Comparison of ENCODE assay signal across 21 mouse cellular contexts in genomic region chr13:49183161-49183560, GRCm38 (mm10). TPM values are rescaled to one million over a fixed set of nuclear protein-coding genes. Genes with fewer than 3 reads are reported as not detected.
A peak's percentile ranks its signal among the peaks of the same experiment; 100 is the strongest.
DNase-seq lines count a peak whose midpoint lies in the region; ATAC-seq and TF ChIP-seq lines count a peak whose summit lies in the region.
"Had no signal": no experiment of that assay in that cellular context is flagged by ENCODE, and none has a peak within 500 bp of the region (broad histone marks: within the 10 kb centered on the region; RNA-seq: fewer than 3 reads in every experiment).

No protein-coding gene starts in this region.

- no peak overlapping the region for H3K4me3 ChIP-seq in forebrain, embryonic 11.5 days (ENCODE audit: low read depth, low read length)
- H3K4me3 ChIP-seq in forebrain, postnatal 0 days (ENCODE audit: low read depth, low read length), result no peak overlapping the region
- no peak overlapping the region for H3K4me3 ChIP-seq in heart, embryonic 15.5 days
- no peak overlapping the region for H3K4me3 ChIP-seq in bone marrow macrophage, adult 2 months (ENCODE audit: insufficient read depth, low read length)
- H3K4me3 ChIP-seq in intestine, embryonic 15.5 days (replicated peaks), result no peak overlapping the region
- H3K4me3 ChIP-seq: forebrain, embryonic 13.5 days; limb, embryonic 13.5 days; liver, embryonic 13.5 days; lung, embryonic 15.5 days; midbrain, embryonic 10.5 days had no signal

- H3K27ac ChIP-seq in forebrain, embryonic 11.5 days (ENCODE audit: low read depth, low read length), result no peak overlapping the region
- H3K27ac ChIP-seq in forebrain, postnatal 0 days (ENCODE audit: low read depth, low read length), result no peak overlapping the region
- 0 out of 2 replicates have a peak overlapping the region, but pooled peaks have one; percentile 0 for H3K27ac ChIP-seq in heart, embryonic 15.5 days
- H3K27ac ChIP-seq in bone marrow macrophage, adult 2 months (ENCODE audit: insufficient read depth, low read depth, low read length), result peak overlapping the region; percentile 30
- 0 out of 2 replicates have a peak overlapping the region, but pooled peaks have one; percentile 9 for H3K27ac ChIP-seq in intestine, embryonic 15.5 days
- H3K27ac ChIP-seq: forebrain, embryonic 13.5 days; limb, embryonic 13.5 days; liver, embryonic 13.5 days; lung, embryonic 15.5 days had no signal

- H3K4me1 ChIP-seq in forebrain, embryonic 11.5 days (replicated peaks; ENCODE audit: control insufficient read depth, insufficient read depth, low read length), result peaks cover 8% of the 10 kb centered on the region
- peaks cover 6% of the 10 kb centered on the region for H3K4me1 ChIP-seq in forebrain, postnatal 0 days (ENCODE audit: insufficient read depth)
- peaks cover 57% of the 10 kb centered on the region for H3K4me1 ChIP-seq in heart, embryonic 15.5 days (replicated peaks)
- H3K4me1 ChIP-seq in bone marrow macrophage, adult 2 months (ENCODE audit: control insufficient read depth, insufficient read depth, low read length), result peaks cover 49% of the 10 kb centered on the region
- H3K4me1 ChIP-seq in intestine, embryonic 15.5 days (replicated peaks), result peaks cover 32% of the 10 kb centered on the region

- no peaks in the 10 kb centered on the region for H3K27me3 ChIP-seq in forebrain, embryonic 11.5 days (ENCODE audit: control insufficient read depth, insufficient read depth, low read length)
- H3K27me3 ChIP-seq in forebrain, postnatal 0 days (ENCODE audit: insufficient read depth, low read length), result no peaks in the 10 kb centered on the region
- no peaks in the 10 kb centered on the region for H3K27me3 ChIP-seq in heart, embryonic 15.5 days
- H3K27me3 ChIP-seq in intestine, embryonic 15.5 days (replicated peaks), result no peaks in the 10 kb centered on the region
- H3K27me3 ChIP-seq: forebrain, embryonic 13.5 days; limb, embryonic 13.5 days; liver, embryonic 13.5 days; lung, embryonic 15.5 days had no signal

- no peaks in the 10 kb centered on the region for H3K9me3 ChIP-seq in forebrain, embryonic 11.5 days (ENCODE audit: control insufficient read depth, low read length)
- no peaks in the 10 kb centered on the region for H3K9me3 ChIP-seq in forebrain, postnatal 0 days (ENCODE audit: low read length)
- no peaks in the 10 kb centered on the region for H3K9me3 ChIP-seq in heart, embryonic 15.5 days (replicated peaks)
- H3K9me3 ChIP-seq in intestine, embryonic 15.5 days, result no peaks in the 10 kb centered on the region
- H3K9me3 ChIP-seq: forebrain, embryonic 13.5 days; limb, embryonic 13.5 days; liver, embryonic 13.5 days; lung, embryonic 15.5 days; midbrain, embryonic 10.5 days had no signal

- TF ChIP-seq POLR2A in bone marrow macrophage, adult 2 months (IDR thresholded peaks at IDR 0.05; ENCODE audit: borderline replicate concordance, low read depth, low read length), result no peak

- WGBS in forebrain, embryonic 11.5 days, result 62% methylated on average over 5 of the region's 5 CpGs
- WGBS in forebrain, postnatal 0 days, result 60% methylated on average over 5 of the region's 5 CpGs
- WGBS in heart, embryonic 15.5 days, result 41% methylated on average over 5 of the region's 5 CpGs
- 39% methylated on average over 5 of the region's 5 CpGs for WGBS in intestine, embryonic 15.5 days

- TF ChIP-seq CTCF in forebrain, postnatal 0 days (IDR thresholded peaks at IDR 0.05; ENCODE audit: low read depth), result no peak
- no peak for TF ChIP-seq CTCF in bone marrow macrophage, adult 2 months (IDR thresholded peaks at IDR 0.05; ENCODE audit: low read depth, low read length)

- no peaks in the 10 kb centered on the region for H3K36me3 ChIP-seq in forebrain, embryonic 11.5 days (ENCODE audit: control insufficient read depth, insufficient read depth, low read length)
- no peaks in the 10 kb centered on the region for H3K36me3 ChIP-seq in forebrain, postnatal 0 days (ENCODE audit: insufficient read depth)
- no peaks in the 10 kb centered on the region for H3K36me3 ChIP-seq in heart, embryonic 15.5 days
- no peaks in the 10 kb centered on the region for H3K36me3 ChIP-seq in intestine, embryonic 15.5 days
- H3K36me3 ChIP-seq: limb, embryonic 13.5 days; liver, embryonic 13.5 days; lung, embryonic 15.5 days; midbrain, embryonic 10.5 days had no signal

- intact Hi-C loops in heart, postnatal 10 days (cut with DNase I), result no loop called here

- ATAC-seq in forebrain, embryonic 11.5 days (replicated peaks; ENCODE audit: low FRiP score), result no peak
- ATAC-seq in forebrain, postnatal 0 days, result no peak
- ATAC-seq in heart, embryonic 15.5 days (replicated peaks; ENCODE audit: insufficient number of reproducible peaks, insufficient read depth, low FRiP score, low read depth), result no peak
- ATAC-seq in intestine, embryonic 15.5 days, result no peak
- ATAC-seq: forebrain, embryonic 13.5 days had no signal

- no peak overlapping the region for H3K4me2 ChIP-seq in forebrain, embryonic 11.5 days (ENCODE audit: low read depth, low read length, severe bottlenecking)
- H3K4me2 ChIP-seq in forebrain, postnatal 0 days (ENCODE audit: low read depth), result no peak overlapping the region
- H3K4me2 ChIP-seq in heart, embryonic 15.5 days, result no peak overlapping the region
- no peak overlapping the region for H3K4me2 ChIP-seq in intestine, embryonic 15.5 days (replicated peaks)
- H3K4me2 ChIP-seq: forebrain, embryonic 13.5 days; limb, embryonic 13.5 days; liver, embryonic 13.5 days; lung, embryonic 15.5 days had no signal

- no peak for DNase-seq in forebrain, embryonic 11.5 days (ENCODE audit: low spot score)
- DNase-seq in forebrain, postnatal 0 days, result no peak
- DNase-seq in heart, postnatal 10 days, result no peak
- DNase-seq in layer of hippocampus, adult 11-12 months (ENCODE audit: low spot score), result no peak
- no peak for DNase-seq in cerebellum, adult 9-10 months
- DNase-seq: adrenal gland, adult 8-10 months; cerebellum, adult 18-20 months; cerebellum, postnatal 36 days; liver, embryonic 13.5 days; lung, postnatal 4 days; right cerebral cortex, adult 18-20 months; thymus, postnatal 36 days had no signal

- H3K9ac ChIP-seq in forebrain, embryonic 11.5 days (ENCODE audit: low read length), result 0 out of 2 replicates have a peak overlapping the region, but pooled peaks have one; percentile 1
- no peak overlapping the region for H3K9ac ChIP-seq in forebrain, postnatal 0 days
- H3K9ac ChIP-seq in heart, embryonic 15.5 days, result no peak overlapping the region
- H3K9ac ChIP-seq in intestine, embryonic 15.5 days, result no peak overlapping the region
- H3K9ac ChIP-seq: forebrain, embryonic 13.5 days; limb, embryonic 13.5 days; liver, embryonic 13.5 days; lung, embryonic 15.5 days had no signal

RNA-seq across cellular contexts. Expression of gene Ninj1, which starts 4.1 kb away (rescaled TPM):
- polyA plus RNA-seq in forebrain, embryonic 11.5 days (2014; fragmentation: Nextera tagmentation; extraction: Ambion mirVana), result 19.6 and 23.8 TPM in 2 replicates
- 16.5 and 28.6 TPM in 2 replicates for total RNA-seq in forebrain, postnatal 0 days (2014; rRNA removed)
- 37.0 and 43.1 TPM in 2 replicates for polyA plus RNA-seq in forebrain, postnatal 0 days (2015; fragmentation: Nextera tagmentation; extraction: Ambion mirVana)
- polyA plus RNA-seq in heart, embryonic 15.5 days (2015; fragmentation: Nextera tagmentation; extraction: Ambion mirVana), result 70.2 and 75.7 TPM in 2 replicates
- 10 to 100 TPM; 45.2 to 88.0 TPM for total RNA-seq in heart, postnatal 10 days (2021)
- 497 and 521 TPM in 2 replicates for polyA plus RNA-seq in bone marrow macrophage, adult 2 months (2012; ENCODE audit: insufficient read depth, insufficient read length, missing spikeins)
- polyA plus RNA-seq in intestine, embryonic 15.5 days (2015; fragmentation: Nextera tagmentation; extraction: Ambion mirVana), result 54.8 and 62.1 TPM in 2 replicates

RNA-seq across cellular contexts. Expression of gene Card19, which starts 32.7 kb away (rescaled TPM):
- polyA plus RNA-seq in forebrain, embryonic 11.5 days (2014; fragmentation: Nextera tagmentation; extraction: Ambion mirVana), result 18.9 and 19.6 TPM in 2 replicates
- total RNA-seq in forebrain, postnatal 0 days (2014; rRNA removed), result 14.9 and 15.8 TPM in 2 replicates
- polyA plus RNA-seq in forebrain, postnatal 0 days (2015; fragmentation: Nextera tagmentation; extraction: Ambion mirVana), result 32.0 TPM in 2 replicates
- polyA plus RNA-seq in heart, embryonic 15.5 days (2015; fragmentation: Nextera tagmentation; extraction: Ambion mirVana), result 121 and 126 TPM in 2 replicates
- 100 to 1,000 TPM; 112 to 117 TPM for total RNA-seq in heart, postnatal 10 days (2021)
- polyA plus RNA-seq in bone marrow macrophage, adult 2 months (2012; ENCODE audit: insufficient read depth, insufficient read length, missing spikeins), result 261 and 268 TPM in 2 replicates
- polyA plus RNA-seq in intestine, embryonic 15.5 days (2015; fragmentation: Nextera tagmentation; extraction: Ambion mirVana), result 52.6 and 54.8 TPM in 2 replicates

RNA-seq across cellular contexts. Expression of gene Wnk2, which starts 35.3 kb away (rescaled TPM):
- 10.3 and 10.7 TPM in 2 replicates for polyA plus RNA-seq in forebrain, embryonic 11.5 days (2014; fragmentation: Nextera tagmentation; extraction: Ambion mirVana)
- total RNA-seq in forebrain, postnatal 0 days (2014; rRNA removed), result 35.2 and 46.6 TPM in 2 replicates
- polyA plus RNA-seq in forebrain, postnatal 0 days (2015; fragmentation: Nextera tagmentation; extraction: Ambion mirVana), result 10.7 and 15.2 TPM in 2 replicates
- polyA plus RNA-seq in heart, embryonic 15.5 days (2015; fragmentation: Nextera tagmentation; extraction: Ambion mirVana), result 1.4 and 2.0 TPM in 2 replicates
- total RNA-seq in heart, postnatal 10 days (2021), result 10 to 100 TPM; 26.9 to 27.6 TPM
- polyA plus RNA-seq in bone marrow macrophage, adult 2 months (2012; ENCODE audit: insufficient read depth, insufficient read length, missing spikeins), result not detected in 2 replicates
- 3.1 and 4.1 TPM in 2 replicates for polyA plus RNA-seq in intestine, embryonic 15.5 days (2015; fragmentation: Nextera tagmentation; extraction: Ambion mirVana)
- total RNA-seq: hematopoietic stem cell, adult 5-6 weeks had no signal
- polyA plus RNA-seq: C2C12 had no signal

Comparison
In these comparisons a context has a peak if more than half of its experiments do, and no peak if none do; other contexts are left out.
1. H3K27ac ChIP-seq: peak in heart, embryonic 15.5 days (single experiment), bone marrow macrophage, adult 2 months (single experiment) and intestine, embryonic 15.5 days (single experiment); none in forebrain, embryonic 11.5 days (single experiment) and forebrain, postnatal 0 days (single experiment).